Mouse (Mus musculus): ENCODE results near the gene Itgb8. TPM values are rescaled to one million over a fixed set of nuclear protein-coding genes. Genes with fewer than 3 reads are reported as not detected.

The Itgb8 gene
- polyA plus RNA-seq, 1 experiment from 2014 or later, result 4.4 TPM

DNA sequence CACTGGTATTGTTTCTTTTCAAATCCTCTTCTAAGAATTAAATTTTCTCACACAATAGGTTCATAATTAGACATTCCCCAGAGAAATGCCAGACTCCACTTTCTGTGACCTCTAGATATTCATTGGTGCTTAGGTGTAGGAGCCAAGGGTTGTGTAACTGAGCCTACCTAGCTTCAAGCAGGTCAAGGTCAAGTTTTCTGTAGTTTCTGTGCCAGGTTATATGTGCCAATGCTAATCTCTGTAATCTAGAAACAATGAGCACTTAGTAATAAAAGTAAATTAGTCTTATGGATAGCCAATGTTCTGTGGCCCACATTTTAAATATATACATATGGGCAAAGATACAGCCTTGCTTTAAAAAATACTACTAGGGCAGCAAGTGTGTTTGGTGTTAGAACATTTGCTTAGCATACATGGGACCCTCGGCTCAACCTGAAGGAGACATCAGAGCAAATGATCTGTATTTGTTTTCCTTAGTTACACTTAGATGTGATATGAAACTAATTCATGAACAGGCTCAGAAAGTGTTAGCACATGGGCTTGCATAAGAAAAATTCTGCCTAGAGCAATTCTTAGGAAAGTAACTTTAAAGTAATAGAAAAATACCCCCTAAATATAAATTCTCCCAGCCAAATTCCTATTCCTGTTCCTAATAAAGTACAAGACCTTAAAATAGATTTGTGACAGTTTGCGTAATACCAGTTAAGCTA is 56.2 kb downstream of the Itgb8 start:
- H3K4me1 ChIP-seq (ENCODE audit: control insufficient read depth in 2 of 2, insufficient read depth in 2 of 2, low read length in 2 of 2), result no peaks in the 10 kb centered on the region
- H3K9ac ChIP-seq (ENCODE audit: low read length), result no peak overlapping the region
- H3K9me3 ChIP-seq (ENCODE audit: control insufficient read depth, low read length), result no peaks in the 10 kb centered on the region
- no peaks in the 10 kb centered on the region for H3K36me3 ChIP-seq (ENCODE audit: control insufficient read depth, insufficient read depth, low read length)
- no peak overlapping the region for H3K4me2 ChIP-seq (ENCODE audit: low read length)
- 68% methylated on average over 2 of the region's 2 CpGs for WGBS
- H3K27me3 ChIP-seq (ENCODE audit: control insufficient read depth, insufficient read depth, low read length), result no peaks in the 10 kb centered on the region
- ATAC-seq (ENCODE audit: insufficient number of reproducible peaks, insufficient read depth, low FRiP score, low read depth), result no peak
- H3K4me3 ChIP-seq (ENCODE audit: control insufficient read depth in 1 of 2, insufficient read depth in 1 of 2, low read depth in 1 of 2, low read length in 2 of 2), result no peak overlapping the region
- H3K27ac ChIP-seq (replicated peaks in 1 of 2; ENCODE audit: control insufficient read depth in 1 of 2, insufficient read depth in 1 of 2, low read depth in 2 of 2, low read length in 2 of 2), result no peak overlapping the region

GRCm38 (mm10) chr12:119176017-119176416 is 62.6 kb downstream of the Itgb8 start:
- no peaks in the 10 kb centered on the region for H3K4me1 ChIP-seq (ENCODE audit: control insufficient read depth in 2 of 2, insufficient read depth in 2 of 2, low read length in 2 of 2)
- no peak overlapping the region for H3K4me3 ChIP-seq (ENCODE audit: control insufficient read depth in 1 of 2, insufficient read depth in 1 of 2, low read depth in 1 of 2, low read length in 2 of 2)
- no peak overlapping the region for H3K27ac ChIP-seq (replicated peaks in 1 of 2; ENCODE audit: control insufficient read depth in 1 of 2, insufficient read depth in 1 of 2, low read depth in 2 of 2, low read length in 2 of 2)
- 0 out of 2 replicates have a peak, but pooled peaks cover 4% of the 10 kb centered on the region for H3K36me3 ChIP-seq (ENCODE audit: control insufficient read depth, insufficient read depth, low read length)
- H3K4me2 ChIP-seq (ENCODE audit: low read length), result no peak overlapping the region
- WGBS, result 84% methylated on average over 2 of the region's 2 CpGs
- no peaks in the 10 kb centered on the region for H3K27me3 ChIP-seq (ENCODE audit: control insufficient read depth, insufficient read depth, low read length)
- no peaks in the 10 kb centered on the region for H3K9me3 ChIP-seq (ENCODE audit: control insufficient read depth, low read length)
- H3K9ac ChIP-seq (ENCODE audit: low read length), result no peak overlapping the region
- no peak for ATAC-seq (ENCODE audit: insufficient number of reproducible peaks, insufficient read depth, low FRiP score, low read depth)

DNA sequence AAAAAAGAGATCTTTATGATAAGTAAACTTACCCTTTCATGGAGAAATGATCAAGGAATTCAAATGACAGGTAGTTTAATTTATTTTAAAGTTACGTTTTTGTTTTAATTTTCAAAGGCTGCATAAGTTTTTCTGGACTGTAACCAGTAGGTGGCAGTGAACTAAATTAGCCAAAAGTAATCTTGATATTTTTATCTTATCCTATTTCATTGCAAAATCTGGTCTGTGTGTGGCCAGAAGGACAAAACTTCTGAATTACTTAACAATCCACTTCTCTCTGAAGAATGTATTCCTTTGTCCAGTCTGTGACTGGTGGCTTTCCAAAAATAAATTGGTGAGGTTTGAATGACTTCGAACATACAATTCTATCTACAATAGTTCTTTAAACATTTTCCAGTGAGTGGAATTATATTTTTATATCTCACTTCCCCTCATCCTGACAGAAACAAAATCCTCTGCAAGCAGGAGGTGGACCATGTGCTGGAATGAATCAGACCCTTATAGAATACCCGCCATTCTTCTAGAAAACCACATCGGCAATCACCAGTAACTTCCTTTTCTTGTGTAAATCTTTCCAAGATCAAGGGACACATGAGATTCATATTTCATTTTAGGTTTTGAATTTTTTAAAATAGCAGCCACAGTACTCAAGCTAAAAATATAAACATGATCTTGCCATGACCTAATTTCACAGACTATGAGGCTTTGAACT is 68.6 kb downstream of the Itgb8 start:
- H3K36me3 ChIP-seq (ENCODE audit: control insufficient read depth, insufficient read depth, low read length), result peaks cover 9% of the 10 kb centered on the region
- no peaks in the 10 kb centered on the region for H3K27me3 ChIP-seq (ENCODE audit: control insufficient read depth, insufficient read depth, low read length)
- H3K9ac ChIP-seq (ENCODE audit: low read length), result no peak overlapping the region
- ATAC-seq (ENCODE audit: insufficient number of reproducible peaks, insufficient read depth, low FRiP score, low read depth), result no peak
- WGBS, result 73% methylated on average over 4 of the region's 4 CpGs
- H3K9me3 ChIP-seq (ENCODE audit: control insufficient read depth, low read length), result no peaks in the 10 kb centered on the region
- no peak overlapping the region for H3K27ac ChIP-seq (replicated peaks in 1 of 2; ENCODE audit: control insufficient read depth in 1 of 2, insufficient read depth in 1 of 2, low read depth in 2 of 2, low read length in 2 of 2)
- no peak overlapping the region for H3K4me2 ChIP-seq (ENCODE audit: low read length)
- peaks cover 0 to 3% of the 10 kb centered on the region in 2 experiments; a peak in 2 of 4 replicates for H3K4me1 ChIP-seq (ENCODE audit: control insufficient read depth in 2 of 2, insufficient read depth in 2 of 2, low read length in 2 of 2)
- no peak overlapping the region for H3K4me3 ChIP-seq (ENCODE audit: control insufficient read depth in 1 of 2, insufficient read depth in 1 of 2, low read depth in 1 of 2, low read length in 2 of 2)

- Histone ChIP-seq H3K4me1 (ENCODE audit: control insufficient read depth in 2 of 2, insufficient read depth in 2 of 2, low read length in 2 of 2) (peaks cover 0 to 3% of the 10 kb centered on the region in 2 experiments; a peak in 2 of 4 replicates), H3K9ac (ENCODE audit: low read length) (no peak overlapping the region), H3K4me3 (ENCODE audit: control insufficient read depth in 1 of 2, insufficient read depth in 1 of 2, low read depth in 1 of 2, low read length in 2 of 2) (no peak overlapping the region), H3K27ac (replicated peaks in 1 of 2; ENCODE audit: control insufficient read depth in 1 of 2, insufficient read depth in 1 of 2, low read depth in 2 of 2, low read length in 2 of 2) (no peak overlapping the region), H3K9me3 (ENCODE audit: control insufficient read depth, low read length) (no peaks in the 10 kb centered on the region), H3K36me3 (ENCODE audit: control insufficient read depth, insufficient read depth, low read length) (peaks cover 9% of the 10 kb centered on the region), H3K4me2 (ENCODE audit: low read length) (no peak overlapping the region), H3K27me3 (ENCODE audit: control insufficient read depth, insufficient read depth, low read length) (no peaks in the 10 kb centered on the region)
- WGBS, result 67% methylated on average over 3 of the region's 3 CpGs
- ATAC-seq (ENCODE audit: insufficient number of reproducible peaks, insufficient read depth, low FRiP score, low read depth), result no peak
These were observed 69.5 kb downstream of the Itgb8 start for GRCm38 (mm10) chr12:119169143-119169542.

GRCm38 (mm10) chr12:119165115-119165514 is 73.5 kb downstream of the Itgb8 start:
- no peak for ATAC-seq (ENCODE audit: insufficient number of reproducible peaks, insufficient read depth, low FRiP score, low read depth)
- no peak overlapping the region for H3K9ac ChIP-seq (ENCODE audit: low read length)
- no peaks in the 10 kb centered on the region for H3K9me3 ChIP-seq (ENCODE audit: control insufficient read depth, low read length)
- no peak overlapping the region for H3K4me2 ChIP-seq (ENCODE audit: low read length)
- H3K36me3 ChIP-seq (ENCODE audit: control insufficient read depth, insufficient read depth, low read length), result peaks cover 14% of the 10 kb centered on the region
- peaks cover 0 to 3% of the 10 kb centered on the region in 2 experiments; a peak in 1 of 4 replicates for H3K4me1 ChIP-seq (ENCODE audit: control insufficient read depth in 2 of 2, insufficient read depth in 2 of 2, low read length in 2 of 2)
- H3K27ac ChIP-seq (replicated peaks in 1 of 2; ENCODE audit: control insufficient read depth in 1 of 2, insufficient read depth in 1 of 2, low read depth in 2 of 2, low read length in 2 of 2), result no peak overlapping the region
- WGBS, result 89% methylated on average over 2 of the region's 2 CpGs
- no peak overlapping the region for H3K4me3 ChIP-seq (ENCODE audit: control insufficient read depth in 1 of 2, insufficient read depth in 1 of 2, low read depth in 1 of 2, low read length in 2 of 2)
- H3K27me3 ChIP-seq (ENCODE audit: control insufficient read depth, insufficient read depth, low read length), result no peaks in the 10 kb centered on the region

DNA sequence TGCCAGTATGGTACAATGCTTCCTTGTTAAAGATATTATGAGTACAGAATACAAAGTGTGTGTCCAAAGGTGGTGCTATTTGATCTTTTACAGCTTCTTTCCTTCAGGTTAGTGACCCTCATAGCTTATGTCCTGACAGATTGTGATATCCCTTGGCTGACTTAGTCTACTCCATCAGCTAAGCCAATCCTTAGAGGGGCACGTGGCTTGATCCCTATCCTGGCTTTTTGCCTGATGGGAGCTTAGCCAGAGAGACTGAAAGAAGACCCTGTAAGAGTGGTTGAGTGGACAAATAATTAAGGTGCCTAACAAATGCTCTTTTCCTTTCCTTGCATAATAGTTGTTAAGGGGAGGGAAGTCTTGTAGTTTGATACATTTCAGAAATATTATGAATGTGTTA is 73.9 kb downstream of the Itgb8 start:
- Histone ChIP-seq H3K4me1 (ENCODE audit: control insufficient read depth in 2 of 2, insufficient read depth in 2 of 2, low read length in 2 of 2) (peaks cover 0 to 3% of the 10 kb centered on the region in 2 experiments; a peak in 1 of 4 replicates), H3K36me3 (ENCODE audit: control insufficient read depth, insufficient read depth, low read length) (peaks cover 14% of the 10 kb centered on the region), H3K27ac (replicated peaks in 1 of 2; ENCODE audit: control insufficient read depth in 1 of 2, insufficient read depth in 1 of 2, low read depth in 2 of 2, low read length in 2 of 2) (no peak overlapping the region), H3K27me3 (ENCODE audit: control insufficient read depth, insufficient read depth, low read length) (no peaks in the 10 kb centered on the region), H3K9ac (ENCODE audit: low read length) (no peak overlapping the region), H3K4me3 (ENCODE audit: control insufficient read depth in 1 of 2, insufficient read depth in 1 of 2, low read depth in 1 of 2, low read length in 2 of 2) (no peak overlapping the region), H3K4me2 (ENCODE audit: low read length) (no peak overlapping the region), H3K9me3 (ENCODE audit: control insufficient read depth, low read length) (no peaks in the 10 kb centered on the region)
- no peak for ATAC-seq (ENCODE audit: insufficient number of reproducible peaks, insufficient read depth, low FRiP score, low read depth)
- 70% methylated on average over 1 of the region's 1 CpGs for WGBS

- H3K27me3 ChIP-seq (ENCODE audit: control insufficient read depth, insufficient read depth, low read length), result no peaks in the 10 kb centered on the region
- no peak overlapping the region for H3K27ac ChIP-seq (replicated peaks in 1 of 2; ENCODE audit: control insufficient read depth in 1 of 2, insufficient read depth in 1 of 2, low read depth in 2 of 2, low read length in 2 of 2)
- H3K9me3 ChIP-seq (ENCODE audit: control insufficient read depth, low read length), result no peaks in the 10 kb centered on the region
- peaks cover 0 to 3% of the 10 kb centered on the region in 2 experiments; a peak in 1 of 4 replicates for H3K4me1 ChIP-seq (ENCODE audit: control insufficient read depth in 2 of 2, insufficient read depth in 2 of 2, low read length in 2 of 2)
- ATAC-seq (ENCODE audit: insufficient number of reproducible peaks, insufficient read depth, low FRiP score, low read depth), result no peak
- 56% methylated on average over 1 of the region's 1 CpGs for WGBS
- no peak overlapping the region for H3K4me3 ChIP-seq (ENCODE audit: control insufficient read depth in 1 of 2, insufficient read depth in 1 of 2, low read depth in 1 of 2, low read length in 2 of 2)
- no peak overlapping the region for H3K4me2 ChIP-seq (ENCODE audit: low read length)
- H3K36me3 ChIP-seq (ENCODE audit: control insufficient read depth, insufficient read depth, low read length), result peaks cover 14% of the 10 kb centered on the region
- no peak overlapping the region for H3K9ac ChIP-seq (ENCODE audit: low read length)
These were observed 74.4 kb downstream of the Itgb8 start for GRCm38 (mm10) chr12:119164176-119164575.

All from heart, embryonic 14.5 days (tissue).